Mouse (Mus musculus) erythroid progenitor cell, adult 5-6 weeks (primary cell): ENCODE data around the gene Dennd2a. TPM values are rescaled to one million over a fixed set of nuclear protein-coding genes. Genes with fewer than 3 reads are reported as not detected.

ENCODE experiments used
- ATAC-seq: replicated peaks from 2 replicates; pipeline ENCODE4 v1.8.0; 2016; ENCODE audit warnings: moderate number of reproducible peaks, mild to moderate bottlenecking, moderate TSS enrichment, inconsistent platforms; ENCODE audit not compliant: poor library complexity, low FRiP score, severe bottlenecking
- total RNA-seq, 2 experiments: library from RNA; stranded (forward) in 1 of 2; stranded (reverse) in 1 of 2; fragments of 150-400 nt in 1 of 2; fragments of 186-747, 209-891 nt in 1 of 2; gene quantifications; 2 replicates each; pipeline versions ENCODE4 v1.2.3 to v1.2.4; 2015 to 2017; ENCODE audit warnings: low replicate concordance in 2 of 2

The Dennd2a gene
- total RNA-seq (2015; ENCODE audit: low replicate concordance) = 1.3 TPM in 1 of 2 replicates, not detected in the other
- 0.53 TPM in 1 of 2 replicates, not detected in the other for total RNA-seq (2017; ENCODE audit: low replicate concordance)

DNA sequence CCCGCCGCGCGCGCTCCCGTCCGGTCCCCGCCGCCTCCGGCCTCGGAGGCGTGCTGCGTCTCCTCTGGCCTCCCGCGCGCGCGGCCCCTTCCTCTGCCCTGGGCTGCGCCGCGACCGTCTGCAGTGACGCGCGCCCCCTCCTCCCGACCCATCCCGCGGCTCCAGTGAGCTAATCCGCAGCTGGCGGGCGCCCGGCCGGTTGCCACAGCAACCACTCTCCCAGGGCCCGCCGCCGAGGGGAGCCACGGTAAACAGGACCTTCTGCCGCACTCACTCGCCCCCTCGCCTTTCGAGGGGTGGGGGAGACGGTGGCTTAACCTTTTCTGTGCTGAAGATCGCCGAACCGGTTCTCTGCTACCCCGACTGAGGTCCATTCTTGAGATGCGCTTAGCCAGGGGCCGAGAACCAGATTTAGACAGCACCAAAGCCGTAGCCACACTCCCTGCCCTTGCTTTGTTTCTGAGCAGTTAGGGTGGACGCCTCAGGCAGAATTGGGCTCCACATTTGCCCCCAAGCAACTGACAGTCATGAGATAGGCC is at the start of gene Dennd2a:
TSS of gene Dennd2a (minus strand) at position 145 of the 539 bp plus-strand sequence.
- no peak for ATAC-seq

DNA sequence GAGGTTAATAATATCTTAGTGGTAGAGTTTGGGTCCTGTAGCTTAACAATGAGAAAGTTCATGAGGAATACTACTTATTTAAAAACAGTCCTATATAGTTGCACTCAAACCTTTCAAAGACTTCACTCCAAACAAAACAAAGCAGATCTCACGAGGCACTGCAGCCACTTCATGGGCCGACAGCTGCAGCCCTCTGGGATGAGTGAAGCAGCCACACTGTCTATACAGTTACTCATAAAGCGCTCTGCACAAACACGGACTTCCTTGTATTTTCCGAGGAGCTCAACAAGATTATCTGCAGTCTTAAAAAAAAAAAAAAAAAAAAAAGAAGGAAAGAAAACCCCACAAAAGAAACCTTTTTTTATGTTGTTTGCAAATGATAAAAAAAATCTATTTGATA is 49.7 kb upstream of the Dennd2a start:
- ATAC-seq = no peak

DNA sequence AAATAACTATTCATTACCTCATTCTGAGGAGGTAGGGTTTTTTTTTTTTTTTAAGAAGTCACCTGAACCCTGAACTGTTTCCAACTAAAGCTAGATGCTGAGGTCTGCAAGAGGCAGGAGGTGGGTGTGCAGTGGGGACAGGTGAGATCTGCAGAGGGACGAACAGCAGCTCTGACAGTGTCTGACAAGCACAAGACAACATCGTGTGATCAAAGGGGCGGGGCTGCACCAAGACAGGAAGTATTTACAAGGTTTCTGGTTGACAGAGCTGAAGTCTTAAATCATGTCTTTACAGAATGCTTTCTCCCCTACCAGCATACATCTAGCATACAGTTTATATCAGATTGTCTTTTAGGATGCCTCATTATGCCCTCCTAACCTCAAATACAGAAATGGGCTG is 49.2 kb upstream of the Dennd2a start:
- ATAC-seq = no peak

GRCm38 (mm10) chr6:39606056-39606455 is 48.4 kb upstream of the Dennd2a start:
- no peak for ATAC-seq

GRCm38 (mm10) chr6:39604565-39604964 is 46.9 kb upstream of the Dennd2a start:
- ATAC-seq = no peak

DNA sequence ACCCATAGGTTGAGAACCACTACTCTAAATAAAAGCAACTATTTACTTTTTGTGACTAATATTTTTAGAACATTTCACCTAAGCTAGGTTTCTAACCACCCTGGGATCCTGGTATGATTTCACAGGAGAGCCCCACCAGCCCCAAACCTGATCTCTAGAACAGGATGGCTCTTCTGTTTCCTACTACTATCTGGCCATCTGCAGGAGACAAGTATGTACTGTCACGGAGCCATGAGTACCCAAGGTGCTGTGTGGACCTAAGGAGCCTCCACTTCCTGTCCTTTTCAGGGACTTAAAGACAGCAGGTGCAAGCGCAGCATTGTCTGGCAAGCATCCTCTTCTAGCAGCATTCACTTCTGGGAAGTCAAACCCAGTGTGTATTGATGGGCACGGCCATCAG is 44.2 kb upstream of the Dennd2a start:
- ATAC-seq = no peak

GRCm38 (mm10) chr6:39600851-39601250 is 43.2 kb upstream of the Dennd2a start:
- ATAC-seq = no peak

DNA sequence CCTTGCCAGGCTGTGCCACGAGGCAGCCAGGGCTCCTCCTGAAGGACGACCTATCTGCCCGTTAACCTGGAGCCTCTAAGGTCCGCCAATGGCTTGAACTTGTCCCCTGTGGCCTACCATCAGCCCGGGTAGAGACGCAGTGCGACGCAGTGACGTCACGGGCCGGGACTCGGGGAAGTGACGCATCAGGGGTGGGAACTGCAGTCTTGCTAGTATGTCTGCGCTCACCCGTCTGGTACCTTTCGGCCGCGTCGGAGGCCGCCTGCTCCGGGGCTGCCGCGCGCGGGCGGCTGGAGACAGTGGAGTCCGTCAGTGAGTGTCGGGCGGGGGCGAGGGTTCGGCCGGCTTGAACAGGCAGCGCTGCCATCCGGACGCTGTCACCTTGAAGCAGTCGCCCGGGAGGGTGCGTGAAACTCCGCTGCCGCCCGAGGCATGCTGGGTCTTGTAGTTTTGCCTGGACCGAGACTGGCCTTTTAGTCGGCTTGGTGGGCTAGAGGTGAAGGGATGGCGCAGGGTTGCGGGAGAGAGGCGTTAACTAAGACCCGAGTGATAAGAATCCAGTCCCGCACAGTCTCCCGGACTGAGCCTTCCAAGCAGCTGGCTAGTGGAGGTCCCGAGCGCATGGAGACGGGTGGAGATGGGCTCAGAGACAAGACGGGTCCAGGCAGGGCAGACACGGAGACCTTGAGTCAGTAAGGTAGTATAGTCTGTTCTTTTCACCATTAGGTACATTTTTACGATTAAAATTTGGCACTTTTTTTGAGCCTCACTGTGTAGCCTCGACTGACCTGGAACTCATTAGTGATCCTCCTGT is 34.9 kb upstream of the Dennd2a start, which contains the start of gene Ndufb2:
TSS of gene Ndufb2 (plus strand) at position 174 of the 814 bp plus-strand sequence.
- peak; percentile 99 for ATAC-seq

DNA sequence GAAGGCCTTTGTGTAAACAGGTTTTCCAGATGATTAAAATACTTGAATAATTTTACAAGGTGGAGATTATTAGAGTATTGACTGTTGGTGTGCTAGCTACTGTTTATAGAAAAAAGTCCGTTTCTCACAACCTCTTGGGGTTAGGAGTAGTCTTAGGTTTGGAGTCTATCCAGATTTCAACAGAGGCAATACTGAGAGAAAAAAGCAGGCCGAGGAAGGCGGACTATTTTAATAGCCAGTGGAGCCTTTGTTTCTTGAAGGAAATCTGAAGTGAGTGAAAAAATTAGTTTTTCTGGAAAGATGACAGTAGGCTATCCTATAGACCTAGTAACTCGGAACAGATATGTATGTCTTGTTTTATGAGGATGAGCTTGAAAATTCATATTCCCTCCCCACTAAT is 33.8 kb upstream of the Dennd2a start:
- no peak for ATAC-seq

DNA sequence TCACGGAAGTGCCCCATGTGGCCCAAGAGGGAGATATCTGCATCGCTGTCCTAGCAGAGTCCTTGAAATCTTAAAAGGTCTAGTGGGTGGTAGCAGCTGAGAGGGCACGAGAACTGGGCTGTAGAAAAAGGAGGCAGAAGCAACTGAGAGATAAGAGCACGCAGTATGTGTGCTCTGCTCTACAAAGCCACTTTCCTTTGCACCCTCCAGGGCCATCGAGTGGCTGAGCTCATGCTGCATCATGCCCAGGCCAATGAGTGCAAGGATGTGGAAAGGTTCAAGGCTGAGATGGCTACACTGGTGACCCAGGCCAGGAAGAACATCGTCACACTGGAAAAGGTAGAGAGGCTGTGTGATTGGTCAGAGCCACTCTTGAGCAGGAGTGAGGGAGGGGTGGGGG is 27.9 kb upstream of the Dennd2a start, which contains the start of gene Gm42420:
TSS of gene Gm42420 (plus strand) at position 237 of the 400 bp plus-strand sequence.
- no peak for ATAC-seq

DNA sequence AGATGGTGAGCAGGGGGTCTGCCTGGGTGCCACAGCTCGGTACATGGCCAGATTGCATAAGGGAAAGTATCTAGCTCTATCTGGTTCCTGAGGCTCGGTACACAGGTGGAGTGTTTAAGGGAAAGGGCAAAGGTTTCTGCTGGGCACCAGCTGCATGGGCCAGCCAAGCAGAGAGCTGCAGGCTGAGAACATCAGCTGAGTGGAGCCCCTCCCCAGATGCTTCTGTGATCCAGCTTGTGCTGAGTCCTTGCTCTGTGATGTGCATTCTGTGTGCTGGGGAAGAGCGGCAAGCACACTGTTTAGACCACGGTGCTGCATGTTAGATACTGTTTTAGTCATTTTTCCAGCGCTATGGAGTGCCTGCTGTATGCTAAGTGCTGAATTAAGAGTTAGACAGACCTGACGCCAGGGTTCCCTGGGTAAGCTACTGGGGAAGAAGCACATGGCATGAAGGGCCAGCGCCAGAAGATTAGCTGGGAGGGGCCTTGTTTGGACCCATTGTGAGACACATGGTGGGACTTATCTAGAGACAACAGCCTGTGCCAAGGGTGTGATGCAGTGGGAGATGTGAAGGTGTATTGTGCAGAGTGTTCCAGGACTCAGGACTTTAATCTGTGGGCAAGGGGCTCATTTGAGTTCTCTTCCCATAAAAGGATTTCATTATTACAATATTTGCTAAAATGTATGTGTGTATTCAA is 23.6 kb upstream of the Dennd2a start:
- ATAC-seq = peak; percentile 60; the same call in 1 of the 2 replicates

DNA sequence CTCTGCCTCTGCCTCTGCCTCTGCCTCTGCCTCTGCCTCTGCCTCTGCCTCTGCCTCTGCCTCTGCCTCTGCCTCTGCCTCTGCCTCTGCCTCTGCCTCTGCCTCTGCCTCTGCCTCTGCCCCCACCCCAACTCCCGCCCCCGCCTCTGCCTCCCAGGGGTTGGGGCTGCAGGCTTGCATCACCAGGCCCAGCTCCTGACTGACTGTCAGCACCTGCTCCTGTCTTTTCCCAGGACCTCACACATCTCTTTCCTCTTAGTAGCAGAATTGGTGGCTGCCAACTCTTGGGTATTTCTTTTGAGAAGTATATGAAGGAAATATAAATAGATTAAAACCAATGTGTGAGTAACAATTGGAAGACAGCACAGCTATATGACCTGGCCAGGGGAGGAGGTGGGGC is 22.9 kb upstream of the Dennd2a start:
- ATAC-seq = no peak

DNA sequence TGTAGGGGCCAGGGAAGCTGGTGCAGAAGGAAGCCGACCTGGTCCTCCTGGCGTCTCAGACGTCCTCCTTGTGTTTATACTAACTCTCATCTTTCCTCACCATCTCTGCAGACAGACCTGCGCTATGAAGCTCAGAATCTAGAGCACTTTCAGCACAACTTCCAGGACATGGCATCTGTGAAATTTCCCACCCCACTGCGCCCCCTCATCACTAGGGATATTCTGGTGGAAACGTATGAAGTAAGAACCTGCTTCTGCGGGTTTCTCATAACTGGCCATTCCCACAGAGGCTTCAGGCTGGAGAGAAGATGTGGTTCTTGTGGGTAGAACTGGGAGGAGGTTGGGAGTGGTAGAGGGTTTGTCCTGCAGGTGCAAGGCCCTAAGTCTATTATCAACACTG is 21.9 kb upstream of the Dennd2a start:
- no peak for ATAC-seq

DNA sequence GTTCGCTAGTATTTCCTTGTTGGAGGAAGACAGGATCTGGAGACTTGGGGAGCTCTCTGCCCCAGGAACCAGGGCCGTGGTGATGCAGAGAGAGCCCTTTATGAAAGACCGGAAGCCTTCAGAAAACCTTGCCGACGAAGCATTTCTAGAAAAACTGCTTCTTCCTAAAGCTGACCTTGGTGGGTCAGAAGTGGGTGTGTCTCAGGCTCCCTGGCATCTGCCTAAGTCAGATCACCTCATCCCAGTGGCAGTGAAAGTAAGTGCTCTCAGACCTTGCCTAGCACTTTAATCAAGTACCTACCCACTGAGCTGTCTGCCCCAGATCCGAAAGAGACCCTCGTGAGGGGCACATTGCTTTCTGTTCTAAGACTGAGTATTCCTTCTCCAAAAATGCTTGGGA is 17.3 kb upstream of the Dennd2a start:
- ATAC-seq = no peak

GRCm38 (mm10) chr6:39574555-39574869 is 16.8 kb upstream of the Dennd2a start:
- no peak for ATAC-seq

GRCm38 (mm10) chr6:39573791-39574554 is 16.3 kb upstream of the Dennd2a start, which contains the start of gene Adck2:
Gene Adck2 (plus strand): TSS chr6:39573873.
- peak; percentile 87 for ATAC-seq

GRCm38 (mm10) chr6:39570426-39570825 is 12.8 kb upstream of the Dennd2a start:
- no peak for ATAC-seq

- ATAC-seq = no peak
Measured at GRCm38 (mm10) chr6:39567528-39567927, 9.9 kb upstream of the Dennd2a start.

- peak; percentile 87 for ATAC-seq
Measured at GRCm38 (mm10) chr6:39562166-39563015, 4.7 kb upstream of the Dennd2a start.
